Mouse (Mus musculus): ENCODE measurements around the gene Arhgef18.

Gene Arhgef18

GRCm38 (mm10) chr8:3397597-3397996 lies 4.8 kb downstream of the Arhgef18 start:
- no peak for DNase-seq

- DNase-seq: no peak
These were observed 7.7 kb downstream of the Arhgef18 start for GRCm38 (mm10) chr8:3400509-3400908.

GRCm38 (mm10) chr8:3407417-3407816 lies 14.6 kb downstream of the Arhgef18 start:
- no peak for DNase-seq

- DNase-seq: no peak
These were observed 18.3 kb downstream of the Arhgef18 start for GRCm38 (mm10) chr8:3411085-3411484.

- no peak for DNase-seq
These were observed 19.1 kb downstream of the Arhgef18 start for GRCm38 (mm10) chr8:3411901-3412301.

- no peak for DNase-seq
These were observed 20.0 kb downstream of the Arhgef18 start for GRCm38 (mm10) chr8:3412816-3413215.

- DNase-seq: no peak
These were observed 21.9 kb downstream of the Arhgef18 start for GRCm38 (mm10) chr8:3414639-3415190.

GRCm38 (mm10) chr8:3415259-3415658 lies 22.5 kb downstream of the Arhgef18 start:
- DNase-seq: no peak

- DNase-seq: no peak
These were observed 22.9 kb downstream of the Arhgef18 start for GRCm38 (mm10) chr8:3415661-3416060.

- no peak for DNase-seq
These were observed 24.0 kb downstream of the Arhgef18 start for GRCm38 (mm10) chr8:3416846-3417245.

- DNase-seq: no peak
These were observed 24.6 kb downstream of the Arhgef18 start for GRCm38 (mm10) chr8:3417455-3417854.

- no peak for DNase-seq
These were observed 25.3 kb downstream of the Arhgef18 start for GRCm38 (mm10) chr8:3418101-3418500.

- DNase-seq: no peak
These were observed 27.4 kb downstream of the Arhgef18 start for GRCm38 (mm10) chr8:3420105-3420706.

- no peak for DNase-seq
These were observed 28.7 kb downstream of the Arhgef18 start for GRCm38 (mm10) chr8:3421507-3421906.

GRCm38 (mm10) chr8:3425217-3425616 lies 32.4 kb downstream of the Arhgef18 start:
- DNase-seq: no peak

- DNase-seq: no peak
These were observed 33.4 kb downstream of the Arhgef18 start for GRCm38 (mm10) chr8:3426211-3426610.

- no peak for DNase-seq
These were observed 35.6 kb downstream of the Arhgef18 start for GRCm38 (mm10) chr8:3428426-3428825.

GRCm38 (mm10) chr8:3429966-3430365 lies 37.2 kb downstream of the Arhgef18 start:
- peak; percentile 76 for DNase-seq

GRCm38 (mm10) chr8:3431113-3431512 lies 38.3 kb downstream of the Arhgef18 start:
- DNase-seq: no peak

GRCm38 (mm10) chr8:3436492-3436891 lies 43.7 kb downstream of the Arhgef18 start:
- no peak for DNase-seq

- no peak for DNase-seq
These were observed 46.7 kb downstream of the Arhgef18 start for GRCm38 (mm10) chr8:3439510-3439909.

GRCm38 (mm10) chr8:3449226-3449625 lies 56.4 kb downstream of the Arhgef18 start:
- no peak for DNase-seq

GRCm38 (mm10) chr8:3450670-3451069 lies 57.9 kb downstream of the Arhgef18 start:
- peak; percentile 43 for DNase-seq

GRCm38 (mm10) chr8:3451992-3452391 lies 59.2 kb downstream of the Arhgef18 start:
- DNase-seq: no peak

GRCm38 (mm10) chr8:3463248-3463647 lies 70.4 kb downstream of the Arhgef18 start:
- DNase-seq: no peak
